Mouse (Mus musculus) layer of hippocampus, postnatal 36 days (tissue): Measurements from ENCODE around the gene Mgat2. TPM values are rescaled to one million over a fixed set of nuclear protein-coding genes. Genes with fewer than 3 reads are reported as not detected.

Experiments
- DNase-seq, 2 experiments: peaks; one replicate each; pipeline ENCODE4 v3.0.0; 2022
- microRNA-seq, 2 experiments: library from miRNA; unstranded; fragments of <30 nt; microRNA quantifications; one replicate each; pipeline ENCODE4 v1.2.0; 2021
- total RNA-seq, 2 experiments: library from RNA; stranded (reverse); gene quantifications; 2 replicates each; pipeline ENCODE4 v1.2.3; 2021

Gene Mgat2
- total RNA-seq, 2 experiments from 2014 or later: 27.0 to 29.3 TPM

GRCm38 (mm10) chr12:69213186-69213777 lies 29.3 kb downstream of the Mgat2 start:
- no peak for DNase-seq

- DNase-seq: no peak
These were observed 30.4 kb downstream of the Mgat2 start for GRCm38 (mm10) chr12:69214393-69214792.

- peak; percentile 60 to 61 for DNase-seq
These were observed 31.2 kb downstream of the Mgat2 start for GRCm38 (mm10) chr12:69215000-69215785.

GRCm38 (mm10) chr12:69216587-69216986 lies 32.6 kb downstream of the Mgat2 start:
- DNase-seq: no peak

- no peak for DNase-seq
These were observed 36.8 kb downstream of the Mgat2 start for GRCm38 (mm10) chr12:69220613-69221277.

GRCm38 (mm10) chr12:69227776-69228466 lies 44.0 kb downstream of the Mgat2 start, which contains the start of gene Pole2:
Gene Pole2 (minus strand): TSS chr12:69228195.
- DNase-seq: peak; percentile 83 to 88

GRCm38 (mm10) chr12:69229251-69229650 lies 45.3 kb downstream of the Mgat2 start:
- DNase-seq: no peak

GRCm38 (mm10) chr12:69235782-69236181 lies 51.8 kb downstream of the Mgat2 start:
- no peak for DNase-seq

Small RNA genes lying within 50 kb of the gene (microRNA-seq; reads per million reads assigned to microRNA genes)
- gene Gm47287: 0 reads per million in 2 experiments
- 1.7 to 5.1 reads per million in 2 experiments for gene Gm47295

Other genes with a start within 250 kb of the Mgat2 start
- gene Rps29, start 25.0 kb upstream of the Mgat2 start, total RNA-seq: 1,000 to 10,000 TPM; 1,096 to 1,116 TPM
- not detected for gene Lrr1, start 15.3 kb upstream of the Mgat2 start, total RNA-seq
- gene Rpl36al, start 74 bp upstream of the Mgat2 start, total RNA-seq: 100 to 1,000 TPM; 186 to 194 TPM
- gene Gm49383, start 12.9 kb downstream of the Mgat2 start, total RNA-seq: 1 to 10 TPM; 5.7 to 5.9 TPM
- gene Dnaaf2, start 14.3 kb downstream of the Mgat2 start, total RNA-seq: 1 to 10 TPM; 1.4 to 2.0 TPM
- 1 to 10 TPM; 2.3 to 2.9 TPM for gene Gm49384, start 20.1 kb downstream of the Mgat2 start, total RNA-seq
- under 1 TPM; 0.75 to 0.99 TPM for gene Pole2, start 44.0 kb downstream of the Mgat2 start, total RNA-seq
- 10 to 100 TPM; 16.0 to 17.9 TPM for gene Klhdc1, start 57.0 kb downstream of the Mgat2 start, total RNA-seq
- 100 to 1,000 TPM; 117 to 128 TPM for gene Klhdc2, start 112.5 kb downstream of the Mgat2 start, total RNA-seq
- 10 to 100 TPM; 47.9 to 51.2 TPM for gene Nemf, start 173.0 kb downstream of the Mgat2 start, total RNA-seq
- 10 to 100 TPM; 48.3 to 50.3 TPM for gene Arf6, start 188.0 kb downstream of the Mgat2 start, total RNA-seq
- under 1 TPM; 0.60 to 0.66 TPM for gene Gm9887, start 188.3 kb downstream of the Mgat2 start, total RNA-seq